Mouse (Mus musculus): ENCODE data around the gene Acsf3.

- no peak for TF ChIP-seq CTCF (IDR thresholded peaks at IDR 0.05; ENCODE audit: low read depth)
- no peak for TF ChIP-seq EP300 (IDR thresholded peaks at IDR 0.05; ENCODE audit: low read depth)
These were observed 72.7 kb downstream of the Acsf3 start, which contains the start of gene Cdh15 for GRCm38 (mm10) chr8:122847829-122848561.

All from liver, postnatal 0 days (tissue).